Mouse (Mus musculus): ENCODE measurements around the gene Gm17577. TPM values are rescaled to one million over a fixed set of nuclear protein-coding genes. Genes with fewer than 3 reads are reported as not detected.
"Not testable (repeated sequence)": the region's sequence is repeated elsewhere in the genome, so short reads cannot be mapped to it uniquely, and the experiment has no call there.

The Gm17577 gene
- total RNA-seq (2021) = not detected
- long read RNA-seq, experiment 1 = 0 reads
- long read RNA-seq, experiment 2 = 0 reads

- not testable (repeated sequence) for DNase-seq
These were observed at the start of gene Gm17577 for GRCm38 (mm10) chrX:123246807-123247206. Gene Gm17577 (minus strand): TSS chrX:123246907.

GRCm38 (mm10) chrX:123222381-123222780, 24.3 kb downstream of the Gm17577 start, which contains the start of gene Srsx:
Gene Srsx (minus strand): TSS chrX:123222481.
- not testable (repeated sequence) for DNase-seq

Other genes starting within 250 kb of the Gm17577 start
- gene Gm17521, start 217.2 kb downstream of the Gm17577 start, total RNA-seq (2021) = not detected
- gene Cldn34c1, start 143.4 kb downstream of the Gm17577 start, total RNA-seq (2021) = 1 to 10 TPM; 1.5 to 4.3 TPM
- not detected for gene Srsx, start 24.4 kb downstream of the Gm17577 start, total RNA-seq (2021)

Data from heart, adult 18-20 months (tissue).